Mouse (Mus musculus) heart, postnatal 0 days (tissue): ENCODE results near the gene Nt5c2. TPM values are rescaled to one million over a fixed set of nuclear protein-coding genes. Genes with fewer than 3 reads are reported as not detected.

Experiments used
- ATAC-seq: fragments of 200-750 bp; cut with Nextera tagmentation; 2 replicates; pipeline ENCODE4 v1.8.0; 2017; ENCODE audit warnings: low read depth, moderate number of reproducible peaks, moderate library complexity; ENCODE audit not compliant: insufficient read depth
- DNase-seq: peaks from one replicate; pipeline ENCODE4 v3.0.0-alpha.2; 2016; ENCODE audit warnings: low spot score
- H3K27ac ChIP-seq: fragments of 300-500 bp; sonication (generic); 2 replicates; pipeline ENCODE4 v1.5.1; 2014; ENCODE audit warnings: low read depth, mild to moderate bottlenecking
- H3K27me3 ChIP-seq: fragments of 300-500 bp; sonication (generic); 2 replicates; pipeline ENCODE4 v1.6.1; 2014; ENCODE audit warnings: low read length, mixed read lengths; ENCODE audit not compliant: control insufficient read depth, insufficient read depth
- H3K36me3 ChIP-seq: fragments of 300-500 bp; sonication (generic); replicated peaks from 2 replicates; pipeline ENCODE4 v1.6.1; 2014; ENCODE audit warnings: low read length, mixed read lengths; ENCODE audit not compliant: control insufficient read depth, insufficient read depth
- H3K4me1 ChIP-seq: fragments of 300-500 bp; sonication (generic); 2 replicates; pipeline ENCODE4 v1.6.1; 2014; ENCODE audit warnings: antibody characterized with exemption; ENCODE audit not compliant: control insufficient read depth, insufficient read depth
- H3K4me2 ChIP-seq: fragments of 300-500 bp; sonication (generic); 2 replicates; pipeline ENCODE4 v1.6.1; 2014; ENCODE audit warnings: low read depth, mild to moderate bottlenecking, low read length, moderate library complexity
- H3K4me3 ChIP-seq: fragments of 300-500 bp; sonication (generic); 2 replicates; pipeline ENCODE4 v1.5.1; 2014; ENCODE audit warnings: low read depth, low read length
- H3K9ac ChIP-seq: fragments of 300-500 bp; sonication (generic); replicated peaks from 2 replicates; pipeline ENCODE4 v1.6.1; 2014; ENCODE audit warnings: low read depth, low read length, mixed read lengths
- H3K9me3 ChIP-seq: fragments of 300-500 bp; sonication (generic); replicated peaks from 2 replicates; pipeline ENCODE4 v1.6.1; 2016; ENCODE audit warnings: low read length; ENCODE audit not compliant: control insufficient read depth
- CTCF ChIP-seq: IDR thresholded peaks from 2 replicates; pipeline ENCODE4 v1.5.1; 2016; ENCODE audit warnings: antibody characterized with exemption, control low read depth, low read depth
- EP300 ChIP-seq: IDR thresholded peaks from 2 replicates; pipeline ENCODE4 v1.6.1; 2016; ENCODE audit warnings: antibody characterized with exemption, low read depth
- WGBS: fragments of 180-500 bp; shearing (Covaris S2); extraction: QIAGEN DNeasy Blood & Tissue Kit; methylation state at CpG from one replicate; pipeline ENCODE4 v1.1.7; 2014; 5-methylcytosine and 5-hydroxymethylcytosine counted together
- polyA plus RNA-seq: library from polyadenylated mRNA; unstranded; fragments of >200 nt; fragmentation: Nextera tagmentation; extraction: Ambion mirVana; gene quantifications from 2 replicates; pipeline ENCODE4 v1.2.1, GENCODE M21; 2015
- total RNA-seq: library from RNA; depleted of rRNA; stranded (reverse); fragments of >200 nt; gene quantifications from 2 replicates; pipeline ENCODE4 v1.2.3, GENCODE M21; 2014; ENCODE audit warnings: low replicate concordance

The Nt5c2 gene
- total and polyA plus RNA-seq, 2 experiments from 2014 or later, result 33.9 to 111 TPM

DNA sequence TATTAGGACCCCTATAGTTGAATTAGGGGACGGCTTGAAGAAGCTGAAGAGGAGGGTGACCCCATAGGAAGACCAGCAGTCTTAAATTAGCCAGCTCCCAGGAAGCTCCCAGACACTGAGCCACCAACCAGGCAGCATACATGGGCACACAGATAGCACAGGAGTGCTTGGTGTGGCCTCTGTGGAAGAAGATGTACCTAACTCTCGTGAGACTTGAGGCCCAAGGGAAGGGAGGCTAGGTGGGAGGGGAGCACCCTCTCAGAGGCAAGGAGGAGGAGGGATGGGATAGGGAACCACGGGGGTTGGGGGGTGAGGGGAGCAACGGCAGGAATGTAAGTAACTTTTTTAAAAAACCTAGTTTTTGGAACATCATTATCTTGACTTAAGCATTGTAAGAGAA, 88.6 kb downstream of the Nt5c2 start:
- Histone ChIP-seq H3K27me3 (no peaks in the 10 kb centered on the region), H3K4me2 (peak overlapping the region; percentile 40; the same call in 1 of the 2 replicates), H3K4me1 (peaks cover 31% of the 10 kb centered on the region), H3K4me3 (no peak overlapping the region), H3K36me3 (peaks cover 5% of the 10 kb centered on the region; the same call in 1 of the 2 replicates), H3K27ac (peak overlapping the region; percentile 74), H3K9ac (no peak overlapping the region), H3K9me3 (no peaks in the 10 kb centered on the region)
- ATAC-seq, result no peak
- no peak for DNase-seq
- TF ChIP-seq EP300 (no peak), CTCF (no peak)
- 38% methylated on average over 4 of the region's 4 CpGs for WGBS

DNA sequence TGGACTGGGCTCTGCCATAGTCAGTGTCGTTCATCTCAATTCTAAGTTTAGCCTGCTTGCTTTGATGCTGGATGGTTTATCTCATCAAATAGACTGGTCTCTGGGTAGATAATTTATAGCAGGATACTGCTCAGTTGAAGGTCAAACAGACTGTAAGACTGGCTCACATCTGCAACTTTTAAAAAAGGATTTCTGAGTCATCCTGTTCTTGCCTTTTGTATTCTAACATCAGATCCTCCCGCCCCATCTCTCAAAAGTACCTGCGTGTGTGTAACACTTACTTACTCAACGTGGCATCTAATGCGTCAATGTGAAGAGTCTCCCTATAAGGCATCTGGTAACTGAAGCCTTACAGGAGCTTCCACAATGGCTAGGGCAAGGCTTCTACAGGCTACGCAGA, 94.4 kb downstream of the Nt5c2 start:
- no peak overlapping the region for H3K4me3 ChIP-seq
- whole genome bisulfite sequencing, result 56% methylated on average over 6 of the region's 6 CpGs
- H3K36me3 ChIP-seq, result peaks cover 5% of the 10 kb centered on the region; the same call in 1 of the 2 replicates
- peaks cover under 1% of the 10 kb centered on the region; the same call in 1 of the 2 replicates for H3K4me1 ChIP-seq
- no peak overlapping the region for H3K9ac ChIP-seq
- no peak for TF ChIP-seq EP300
- TF ChIP-seq CTCF, result no peak
- 0 out of 2 replicates have a peak overlapping the region, but pooled peaks have one; percentile 3 for H3K27ac ChIP-seq
- H3K9me3 ChIP-seq, result no peaks in the 10 kb centered on the region
- H3K27me3 ChIP-seq, result no peaks in the 10 kb centered on the region
- no peak for DNase-seq
- H3K4me2 ChIP-seq, result no peak overlapping the region
- ATAC-seq, result no peak

DNA sequence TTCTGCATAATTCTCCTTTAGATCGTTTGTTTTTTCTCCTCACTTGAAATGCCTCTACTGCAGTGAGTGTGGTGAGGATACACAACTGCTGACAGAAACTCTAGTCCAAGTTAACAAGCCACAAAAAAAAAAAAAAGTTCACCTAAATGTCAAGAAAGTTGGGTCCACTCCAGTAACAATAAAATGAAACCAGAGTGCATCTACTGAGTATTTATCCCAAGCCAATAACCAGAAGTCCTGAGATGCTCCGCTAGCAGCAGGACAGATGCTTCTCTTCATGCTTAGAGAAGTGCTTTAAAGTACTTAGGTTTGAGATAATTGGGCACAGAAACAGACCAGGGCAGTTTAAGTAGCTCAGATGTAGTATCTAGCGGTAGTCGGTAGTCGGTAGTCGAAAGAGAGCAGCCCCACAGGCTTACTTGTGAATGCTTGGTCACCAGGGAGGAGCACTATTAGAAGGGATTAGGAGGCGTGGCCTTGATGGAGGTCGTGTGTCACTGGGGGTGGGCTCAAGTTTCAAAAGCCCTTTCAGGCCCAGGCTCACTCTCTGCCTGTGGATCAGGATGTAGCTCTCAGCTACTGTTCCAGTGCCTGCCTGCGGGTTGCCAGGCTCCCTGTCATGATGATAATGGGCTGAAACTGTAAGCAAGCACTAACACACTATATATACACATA, 99.4 kb downstream of the Nt5c2 start:
- H3K9ac ChIP-seq, result no peak overlapping the region
- peaks cover 3% of the 10 kb centered on the region; the same call in 1 of the 2 replicates for H3K4me1 ChIP-seq
- WGBS, result 55% methylated on average over 9 of the region's 9 CpGs
- H3K27me3 ChIP-seq, result no peaks in the 10 kb centered on the region
- H3K9me3 ChIP-seq, result no peaks in the 10 kb centered on the region
- H3K4me2 ChIP-seq, result no peak overlapping the region
- ATAC-seq, result no peak
- no peaks in the 10 kb centered on the region for H3K36me3 ChIP-seq
- no peak for TF ChIP-seq EP300
- no peak for TF ChIP-seq CTCF
- H3K27ac ChIP-seq, result peak overlapping the region; percentile 34
- no peak overlapping the region for H3K4me3 ChIP-seq
- DNase-seq, result no peak

DNA sequence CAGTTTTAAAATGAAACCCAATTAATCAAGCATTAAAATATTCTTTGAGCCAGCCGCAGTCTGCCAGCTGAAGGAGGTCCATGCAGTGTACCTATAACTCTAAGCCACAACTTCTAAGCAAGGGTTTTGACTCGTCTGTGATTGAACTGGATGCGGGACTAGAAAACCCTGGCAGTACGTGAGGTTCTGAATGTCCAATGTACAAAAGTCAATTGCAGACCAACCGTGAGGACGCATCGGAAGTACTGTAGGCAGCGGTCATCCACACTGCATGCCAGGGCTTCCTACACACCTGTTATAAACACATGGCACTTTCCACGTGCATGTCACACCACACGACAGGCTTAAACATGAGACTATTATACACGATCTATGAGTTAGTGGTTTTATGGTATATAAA, 101.3 kb downstream of the Nt5c2 start:
- no peak for ATAC-seq
- WGBS, result 90% methylated on average over 11 of the region's 11 CpGs
- no peak overlapping the region for H3K4me2 ChIP-seq

DNA sequence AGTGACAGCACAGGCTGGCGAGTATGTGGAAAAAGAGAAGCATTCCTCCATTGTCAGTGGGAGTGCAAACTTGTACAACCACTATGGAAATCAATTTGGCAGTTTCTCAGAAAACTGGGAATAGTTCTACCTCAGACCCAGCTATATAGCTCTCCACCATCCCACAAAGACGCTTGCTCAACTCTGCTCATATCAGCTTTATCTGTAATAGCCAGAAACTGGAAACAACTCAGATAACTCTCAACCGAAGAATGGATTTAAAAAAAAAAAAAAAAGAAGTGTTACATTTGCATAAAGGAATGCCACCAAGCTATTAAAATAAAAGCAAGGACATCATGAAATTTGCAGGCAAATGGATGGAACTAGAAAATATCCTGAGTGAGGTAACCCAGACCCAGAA, 103.5 kb downstream of the Nt5c2 start:
- Histone ChIP-seq H3K4me2 (no peak overlapping the region), H3K9me3 (no peaks in the 10 kb centered on the region), H3K27ac (no peak overlapping the region), H3K4me3 (no peak overlapping the region), H3K27me3 (no peaks in the 10 kb centered on the region), H3K4me1 (peaks cover 10% of the 10 kb centered on the region; the same call in 1 of the 2 replicates), H3K36me3 (no peaks in the 10 kb centered on the region), H3K9ac (no peak overlapping the region)
- no peak for ATAC-seq
- WGBS, result 70% methylated on average over 3 of the region's 3 CpGs
- TF ChIP-seq EP300 (no peak), CTCF (no peak)
- DNase-seq, result no peak

More for the DNA sequence above, 101.3 kb downstream of the Nt5c2 start:
- H3K4me1 ChIP-seq, result peaks cover 10% of the 10 kb centered on the region; the same call in 1 of the 2 replicates
- no peaks in the 10 kb centered on the region for H3K36me3 ChIP-seq
- H3K9me3 ChIP-seq, result no peaks in the 10 kb centered on the region
- DNase-seq, result no peak
- H3K4me3 ChIP-seq, result no peak overlapping the region
- H3K27me3 ChIP-seq, result no peaks in the 10 kb centered on the region
- H3K27ac ChIP-seq, result no peak overlapping the region
- no peak overlapping the region for H3K9ac ChIP-seq
- no peak for TF ChIP-seq EP300
- TF ChIP-seq CTCF, result no peak

DNA sequence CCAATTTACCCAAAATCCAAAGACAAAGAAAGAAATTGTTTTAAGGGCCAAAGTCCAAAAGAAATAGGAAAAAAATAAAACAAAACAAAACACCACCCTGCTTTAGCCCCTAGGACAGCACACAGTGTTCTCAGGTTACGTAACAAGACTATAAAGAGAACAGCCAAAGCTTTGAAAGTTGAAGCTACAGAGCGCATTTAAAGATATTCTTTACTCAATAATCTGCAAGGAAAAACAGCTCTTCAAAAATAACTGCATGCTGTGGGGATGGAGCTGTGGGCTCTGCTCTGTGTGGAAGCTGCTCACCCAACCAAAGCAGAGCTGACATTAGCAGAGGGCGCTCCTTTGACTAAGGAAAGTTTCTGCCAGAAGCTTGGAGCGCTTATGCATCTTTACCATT, 106.0 kb downstream of the Nt5c2 start:
- TF ChIP-seq EP300 (no peak), CTCF (no peak)
- Histone ChIP-seq H3K4me1 (0 out of 2 replicates have a peak, but pooled peaks cover 7% of the 10 kb centered on the region), H3K4me3 (no peak overlapping the region), H3K27me3 (no peaks in the 10 kb centered on the region), H3K36me3 (peaks cover 4% of the 10 kb centered on the region), H3K4me2 (no peak overlapping the region), H3K27ac (peak overlapping the region; percentile 19; the same call in 1 of the 2 replicates), H3K9ac (no peak overlapping the region), H3K9me3 (no peaks in the 10 kb centered on the region)
- no peak for DNase-seq
- WGBS, result 77% methylated on average over 4 of the region's 4 CpGs
- no peak for ATAC-seq
